Mouse (Mus musculus): ENCODE results near the gene Usp18. TPM values are rescaled to one million over a fixed set of nuclear protein-coding genes. Genes with fewer than 3 reads are reported as not detected.

The Usp18 gene
- polyA plus RNA-seq, 1 experiment = 9.7 TPM

- Histone ChIP-seq H3K27me3 (replicated peaks; ENCODE audit: control insufficient read depth, insufficient read depth, low read length) (no peaks in the 10 kb centered on the region), H3K36me3 (ENCODE audit: control insufficient read depth, insufficient read depth, low read length) (no peaks in the 10 kb centered on the region), H3K27ac (ENCODE audit: insufficient read depth, low read depth, low read length) (no peak overlapping the region), H3K4me1 (ENCODE audit: control insufficient read depth, insufficient read depth, low read length) (no peaks in the 10 kb centered on the region), H3K4me3 (ENCODE audit: insufficient read depth, low read depth, low read length) (no peak overlapping the region)
- 73% methylated on average over 8 of the region's 8 CpGs for WGBS
- DNase-seq = no peak
- TF ChIP-seq POLR2A (IDR thresholded peaks at IDR 0.05; ENCODE audit: low read depth, low read length) = no peak
- TF ChIP-seq CTCF (conservative IDR thresholded peaks at IDR 0.05; ENCODE audit: insufficient read depth, insufficient read length, low read depth, low read length) = no peak
Measured at GRCm38 (mm10) chr6:121261233-121261632, 15.5 kb downstream of the Usp18 start.

- Histone ChIP-seq H3K4me1 (ENCODE audit: control insufficient read depth, insufficient read depth, low read length) (no peaks in the 10 kb centered on the region), H3K36me3 (ENCODE audit: control insufficient read depth, insufficient read depth, low read length) (no peaks in the 10 kb centered on the region), H3K4me3 (ENCODE audit: insufficient read depth, low read depth, low read length) (no peak overlapping the region), H3K27ac (ENCODE audit: insufficient read depth, low read depth, low read length) (no peak overlapping the region), H3K27me3 (replicated peaks; ENCODE audit: control insufficient read depth, insufficient read depth, low read length) (no peaks in the 10 kb centered on the region)
- DNase-seq = no peak
- WGBS = 94% methylated on average over 10 of the region's 10 CpGs
- TF ChIP-seq POLR2A (IDR thresholded peaks at IDR 0.05; ENCODE audit: low read depth, low read length) = no peak
- no peak for TF ChIP-seq CTCF (conservative IDR thresholded peaks at IDR 0.05; ENCODE audit: insufficient read depth, insufficient read length, low read depth, low read length)
Measured at GRCm38 (mm10) chr6:121262004-121262403, 16.3 kb downstream of the Usp18 start.

GRCm38 (mm10) chr6:121262496-121262895 lies 16.8 kb downstream of the Usp18 start:
- no peak overlapping the region for H3K4me3 ChIP-seq (ENCODE audit: insufficient read depth, low read depth, low read length)
- H3K36me3 ChIP-seq (ENCODE audit: control insufficient read depth, insufficient read depth, low read length) = no peaks in the 10 kb centered on the region
- H3K4me1 ChIP-seq (ENCODE audit: control insufficient read depth, insufficient read depth, low read length) = no peaks in the 10 kb centered on the region
- TF ChIP-seq CTCF (conservative IDR thresholded peaks at IDR 0.05; ENCODE audit: insufficient read depth, insufficient read length, low read depth, low read length) = no peak
- no peak for TF ChIP-seq POLR2A (IDR thresholded peaks at IDR 0.05; ENCODE audit: low read depth, low read length)
- no peak for DNase-seq
- WGBS = 87% methylated on average over 11 of the region's 11 CpGs
- H3K27ac ChIP-seq (ENCODE audit: insufficient read depth, low read depth, low read length) = no peak overlapping the region
- no peaks in the 10 kb centered on the region for H3K27me3 ChIP-seq (replicated peaks; ENCODE audit: control insufficient read depth, insufficient read depth, low read length)

- no peaks in the 10 kb centered on the region for H3K27me3 ChIP-seq (replicated peaks; ENCODE audit: control insufficient read depth, insufficient read depth, low read length)
- H3K27ac ChIP-seq (ENCODE audit: insufficient read depth, low read depth, low read length) = no peak overlapping the region
- TF ChIP-seq CTCF (conservative IDR thresholded peaks at IDR 0.05; ENCODE audit: insufficient read depth, insufficient read length, low read depth, low read length) (no peak), POLR2A (IDR thresholded peaks at IDR 0.05; ENCODE audit: low read depth, low read length) (no peak)
- H3K4me3 ChIP-seq (ENCODE audit: insufficient read depth, low read depth, low read length) = no peak overlapping the region
- WGBS = 87% methylated on average over 6 of the region's 6 CpGs
- DNase-seq = no peak
- H3K4me1 ChIP-seq (ENCODE audit: control insufficient read depth, insufficient read depth, low read length) = 0 out of 2 replicates have a peak, but pooled peaks cover 2% of the 10 kb centered on the region
- no peaks in the 10 kb centered on the region for H3K36me3 ChIP-seq (ENCODE audit: control insufficient read depth, insufficient read depth, low read length)
Measured at GRCm38 (mm10) chr6:121270156-121270555, 24.4 kb downstream of the Usp18 start.

GRCm38 (mm10) chr6:121271707-121272074 lies 26.0 kb downstream of the Usp18 start:
- no peak for DNase-seq
- TF ChIP-seq CTCF (conservative IDR thresholded peaks at IDR 0.05; ENCODE audit: insufficient read depth, insufficient read length, low read depth, low read length) = no peak
- Histone ChIP-seq H3K27ac (ENCODE audit: insufficient read depth, low read depth, low read length) (no peak overlapping the region), H3K4me1 (ENCODE audit: control insufficient read depth, insufficient read depth, low read length) (0 out of 2 replicates have a peak, but pooled peaks cover 2% of the 10 kb centered on the region), H3K27me3 (replicated peaks; ENCODE audit: control insufficient read depth, insufficient read depth, low read length) (no peaks in the 10 kb centered on the region), H3K4me3 (ENCODE audit: insufficient read depth, low read depth, low read length) (no peak overlapping the region), H3K36me3 (ENCODE audit: control insufficient read depth, insufficient read depth, low read length) (no peaks in the 10 kb centered on the region)
- WGBS = 12% methylated on average over 4 of the region's 4 CpGs

GRCm38 (mm10) chr6:121272075-121272800 lies 26.5 kb downstream of the Usp18 start:
- Histone ChIP-seq H3K27ac (ENCODE audit: insufficient read depth, low read depth, low read length) (peak overlapping the region; percentile 67), H3K36me3 (ENCODE audit: control insufficient read depth, insufficient read depth, low read length) (no peaks in the 10 kb centered on the region), H3K4me1 (ENCODE audit: control insufficient read depth, insufficient read depth, low read length) (0 out of 2 replicates have a peak, but pooled peaks cover 2% of the 10 kb centered on the region), H3K27me3 (replicated peaks; ENCODE audit: control insufficient read depth, insufficient read depth, low read length) (no peaks in the 10 kb centered on the region), H3K4me3 (ENCODE audit: insufficient read depth, low read depth, low read length) (peak overlapping the region; percentile 86)
- 3% methylated on average over 17 of the region's 17 CpGs for WGBS
- DNase-seq = peak; percentile 91
- TF ChIP-seq CTCF (conservative IDR thresholded peaks at IDR 0.05; ENCODE audit: insufficient read depth, insufficient read length, low read depth, low read length) (peak; percentile 82), POLR2A (IDR thresholded peaks at IDR 0.05; ENCODE audit: low read depth, low read length) (no peak)

- WGBS = 79% methylated on average over 3 of the region's 3 CpGs
- peak; percentile 65 for DNase-seq
- TF ChIP-seq POLR2A (IDR thresholded peaks at IDR 0.05; ENCODE audit: low read depth, low read length) = no peak
- TF ChIP-seq CTCF (conservative IDR thresholded peaks at IDR 0.05; ENCODE audit: insufficient read depth, insufficient read length, low read depth, low read length) = no peak
Measured at GRCm38 (mm10) chr6:121274356-121274755, 28.6 kb downstream of the Usp18 start.

More at GRCm38 (mm10) chr6:121274356-121274755, 28.6 kb downstream of the Usp18 start:
- H3K27me3 ChIP-seq (replicated peaks; ENCODE audit: control insufficient read depth, insufficient read depth, low read length) = no peaks in the 10 kb centered on the region
- no peaks in the 10 kb centered on the region for H3K4me1 ChIP-seq (ENCODE audit: control insufficient read depth, insufficient read depth, low read length)
- H3K36me3 ChIP-seq (ENCODE audit: control insufficient read depth, insufficient read depth, low read length) = no peaks in the 10 kb centered on the region
- no peak overlapping the region for H3K27ac ChIP-seq (ENCODE audit: insufficient read depth, low read depth, low read length)
- no peak overlapping the region for H3K4me3 ChIP-seq (ENCODE audit: insufficient read depth, low read depth, low read length)

Data from kidney, adult 2 months (tissue).